Mouse (Mus musculus): ENCODE data around the gene Agap1.

GRCm38 (mm10) chr1:89552470-89552869 is 97.9 kb downstream of the Agap1 start:
- no peak for TF ChIP-seq POLR2A (IDR thresholded peaks at IDR 0.05; ENCODE audit: insufficient read depth, low read depth, low read length)
- no peak for TF ChIP-seq CTCF (IDR thresholded peaks at IDR 0.05; ENCODE audit: insufficient read depth, low read depth, low read length)
